Mouse (Mus musculus) retina, postnatal 7 days (tissue): ENCODE data around the gene Prr15l.

Experiments used
- DNase-seq: peaks from one replicate; pipeline ENCODE4 v3.0.0-alpha.2; 2012; ENCODE audit warnings: low read depth, low spot score

Prr15l gene

DNA sequence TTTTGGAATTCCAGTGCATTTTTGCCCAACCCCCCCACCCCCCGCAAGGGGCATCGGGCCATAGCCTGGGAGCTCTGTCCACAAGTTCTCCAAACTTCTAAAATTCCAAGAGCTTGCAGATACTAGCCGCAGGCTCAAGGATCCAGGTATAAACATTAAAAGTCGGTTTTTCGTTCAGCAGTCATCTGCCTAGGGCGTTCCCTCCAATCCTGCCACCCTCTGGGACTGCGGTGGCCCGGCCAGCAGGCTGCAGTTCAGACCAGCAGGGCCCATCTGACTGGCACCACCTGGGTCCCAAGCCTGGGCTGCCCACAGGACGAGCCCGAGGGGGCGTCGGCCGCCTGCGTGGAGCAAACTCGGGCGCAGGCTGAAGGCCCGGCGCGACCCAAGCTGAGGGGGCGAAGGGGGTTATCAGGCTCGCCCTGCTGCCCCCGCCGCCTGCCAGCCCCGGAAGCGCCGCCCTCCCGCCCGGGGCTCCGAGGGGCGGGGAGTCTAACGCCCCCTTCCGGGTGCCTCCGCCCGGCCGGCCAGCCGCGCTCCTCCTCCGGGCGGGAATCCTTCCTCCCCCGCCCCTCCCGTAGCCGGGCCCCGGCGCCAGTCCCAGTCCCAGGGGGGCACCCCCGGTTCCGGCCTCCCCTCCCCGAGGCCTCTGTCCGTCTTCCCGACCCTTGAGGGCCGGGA lies 49.1 kb downstream of the Prr15l start:
- DNase-seq, result peak; percentile 77

DNA sequence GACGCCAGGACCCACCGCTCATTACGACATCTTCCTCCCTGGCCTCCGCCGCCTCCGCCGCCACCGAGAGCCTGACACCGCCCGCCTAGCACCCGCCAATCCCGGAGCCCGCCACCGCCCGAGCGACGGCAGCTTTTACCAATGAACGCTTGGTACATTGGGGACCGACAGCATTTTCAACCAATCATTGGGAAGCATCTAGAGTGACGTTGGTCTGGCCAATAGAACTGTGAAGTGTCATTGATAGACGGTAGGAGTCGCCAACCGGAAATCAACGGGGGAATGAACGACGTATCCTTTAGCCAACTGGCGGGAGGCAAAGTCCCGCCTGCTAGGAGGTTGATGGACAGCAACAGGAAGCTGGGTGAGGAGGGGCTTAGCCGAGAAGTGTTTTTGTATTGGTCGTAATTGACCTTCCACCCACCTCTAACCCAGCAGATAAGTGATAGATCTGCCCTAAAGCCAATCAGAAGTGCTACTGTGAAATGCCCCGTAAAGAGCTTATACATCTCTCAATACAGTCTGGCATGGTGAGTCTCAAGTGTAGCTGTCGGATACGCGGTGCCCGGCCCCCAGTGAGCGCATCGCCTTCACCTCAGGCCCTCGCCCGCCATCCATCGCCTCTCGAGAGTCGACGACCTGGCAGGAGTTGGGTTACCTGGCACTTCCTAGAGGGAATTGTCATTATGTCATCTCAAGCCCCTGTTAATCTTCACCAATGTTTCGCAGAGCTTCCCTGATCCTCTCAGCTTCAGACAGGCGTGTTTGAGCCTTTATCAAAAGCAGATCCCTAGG lies 49.9 kb downstream of the Prr15l start:
- peak; percentile 100 for DNase-seq

DNA sequence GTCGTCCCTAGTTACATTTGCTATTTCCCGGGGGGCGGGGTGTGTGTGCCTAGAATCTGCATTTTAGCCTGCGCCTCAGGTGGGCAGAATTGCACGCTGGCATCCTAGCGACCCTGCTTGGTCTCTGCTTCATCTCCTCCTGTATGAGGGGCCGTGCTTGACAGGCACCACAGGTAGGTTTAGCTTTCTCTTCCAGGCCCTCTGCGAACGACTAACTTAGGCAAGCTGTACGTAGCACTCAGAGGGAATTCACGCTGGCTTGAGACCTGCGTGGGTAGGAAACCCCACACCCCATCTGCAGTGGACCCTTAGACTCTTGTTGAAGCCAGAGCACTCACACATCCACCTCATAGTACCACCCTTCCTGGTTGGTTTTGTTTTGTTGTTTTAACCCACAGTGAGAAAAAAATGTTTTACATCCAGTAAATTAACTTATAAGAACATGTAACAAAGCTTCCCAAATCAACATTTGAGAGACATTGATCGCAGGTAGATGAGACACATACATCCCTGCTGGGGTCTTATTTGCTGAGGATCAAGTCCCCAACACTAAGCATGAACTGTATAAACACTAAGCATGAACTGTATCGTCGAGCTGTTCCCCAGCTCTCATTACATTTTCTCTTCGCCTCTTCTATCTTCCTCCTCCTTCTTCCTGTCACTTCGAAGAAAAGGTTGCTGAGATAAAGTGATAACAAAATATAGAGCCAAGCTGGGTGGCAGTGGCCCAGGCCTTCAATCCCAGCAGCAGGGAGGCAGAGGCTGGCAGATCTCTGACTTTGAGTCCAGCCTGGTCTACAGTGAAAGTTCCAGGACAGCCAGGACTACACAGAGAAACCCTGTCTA lies 50.7 kb downstream of the Prr15l start:
- no peak for DNase-seq

DNA sequence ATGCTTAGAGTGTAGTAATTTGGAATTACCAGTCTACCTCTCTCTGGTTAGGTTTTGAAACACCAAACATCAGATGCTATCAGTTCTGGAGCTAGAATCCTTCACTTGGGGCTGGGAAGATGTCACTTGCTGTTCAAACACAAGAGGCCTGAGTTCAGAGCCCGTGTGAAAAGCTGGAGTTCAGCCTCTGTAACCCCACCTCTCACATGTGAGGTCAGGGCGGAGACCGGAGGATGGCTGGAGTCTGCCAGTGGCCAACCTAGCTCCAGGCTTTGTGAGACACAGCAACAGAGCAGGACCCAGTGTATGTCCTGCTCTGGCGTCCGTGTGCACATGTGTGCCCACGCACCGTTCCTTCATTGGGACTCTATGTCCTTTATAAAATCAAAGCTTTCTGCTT lies 51.4 kb downstream of the Prr15l start:
- DNase-seq, result no peak

DNA sequence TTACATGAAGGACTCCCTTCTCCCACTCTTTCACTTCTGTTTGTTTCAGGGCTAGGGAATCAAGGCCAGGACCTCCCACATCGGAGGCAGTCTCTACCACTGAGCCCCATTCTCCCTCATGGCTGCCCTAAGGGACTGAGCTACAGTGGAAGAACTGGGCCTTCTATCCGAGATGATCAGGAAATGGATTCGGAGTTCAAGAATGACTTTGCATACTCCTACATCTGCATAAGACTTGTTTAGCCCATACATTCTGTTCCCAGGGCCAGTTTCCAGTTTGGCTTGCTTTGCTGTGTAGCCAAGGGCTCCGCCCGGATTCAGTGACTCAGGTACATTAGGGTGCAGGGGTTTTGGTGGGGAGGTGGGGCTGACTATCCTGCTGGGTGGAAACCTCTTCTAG lies 52.1 kb downstream of the Prr15l start:
- DNase-seq, result no peak

DNA sequence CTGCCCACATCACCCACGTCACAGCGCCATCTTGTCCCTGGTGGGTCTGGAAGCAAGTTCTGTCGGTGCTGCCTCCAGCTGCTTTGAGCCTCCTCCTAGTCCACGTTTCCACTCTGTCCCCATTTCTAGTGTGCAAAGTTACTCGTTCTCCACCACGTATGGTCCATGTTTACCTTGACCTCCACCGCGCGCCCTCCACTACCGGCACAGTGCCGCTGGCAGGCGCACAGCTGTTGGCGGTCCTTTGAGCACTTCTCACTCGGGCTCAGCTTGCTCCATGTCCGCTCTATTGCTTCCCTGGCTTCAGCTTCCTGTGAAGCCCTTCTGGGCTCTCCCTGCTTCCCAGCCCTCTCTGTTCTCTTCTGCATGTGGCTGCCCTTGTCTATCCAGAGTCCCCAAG lies 53.6 kb downstream of the Prr15l start:
- DNase-seq, result no peak

DNA sequence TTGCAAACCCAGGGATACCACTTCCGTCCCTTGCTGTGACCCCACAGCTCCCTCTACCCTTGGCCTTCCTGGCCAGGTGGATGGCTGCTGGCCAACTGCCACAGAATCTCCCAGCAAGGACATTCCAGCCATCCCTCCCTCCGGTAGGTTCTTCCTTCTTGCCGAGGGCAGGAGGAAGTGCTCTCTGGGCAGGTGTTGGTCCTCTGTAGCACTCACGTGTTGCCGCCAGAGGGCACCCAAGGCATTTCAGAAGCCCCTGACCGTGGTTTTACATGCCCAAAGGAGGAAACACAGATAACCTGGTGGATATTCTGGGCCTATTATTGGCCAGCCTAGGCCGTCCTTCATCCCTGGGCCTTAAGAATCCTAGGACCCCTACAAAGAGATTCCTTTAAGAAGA lies 54.5 kb downstream of the Prr15l start:
- peak; percentile 75 for DNase-seq

DNA sequence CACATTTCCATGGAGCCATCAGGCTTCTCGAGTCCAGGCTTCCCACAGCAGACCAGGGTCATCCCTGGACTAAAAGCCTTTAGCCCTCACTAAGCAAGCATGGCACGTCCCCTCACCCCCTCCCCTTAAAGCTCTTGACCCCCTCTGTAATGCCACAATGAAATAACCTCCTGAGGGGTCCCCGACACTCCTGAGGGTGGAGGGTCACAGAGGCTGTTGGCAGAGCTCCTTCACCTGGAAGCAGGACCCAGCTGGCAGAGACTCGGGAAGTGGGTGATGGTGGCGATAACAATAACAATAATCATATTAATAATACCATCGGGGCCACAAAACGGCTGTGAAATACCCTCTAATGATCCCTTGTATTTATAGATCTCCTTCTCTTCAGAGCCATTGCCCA lies 55.0 kb downstream of the Prr15l start, which contains the start of gene Sp2:
TSS of gene Sp2 (minus strand) at position 101 of the 400 bp plus-strand sequence.
- no peak for DNase-seq

DNA sequence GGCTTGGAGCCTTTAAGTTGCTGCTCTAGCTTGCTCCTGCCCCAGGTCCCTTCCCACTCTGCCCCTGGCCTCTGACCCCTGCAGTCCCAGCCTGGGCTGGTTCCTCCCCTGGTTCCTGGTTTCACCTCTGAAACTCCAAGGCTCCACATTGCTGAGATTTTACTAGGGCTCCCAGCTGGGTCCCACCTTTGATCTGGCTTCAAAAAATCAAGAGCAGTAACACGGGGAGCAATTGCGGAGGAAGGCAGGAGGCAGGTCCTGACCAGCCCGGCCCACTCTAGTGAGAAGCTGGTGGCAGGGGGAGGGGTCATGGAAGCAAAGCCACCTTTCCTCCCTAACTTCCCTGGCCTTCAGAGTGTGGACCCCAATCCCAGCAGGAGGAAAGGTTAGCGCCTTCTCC lies 57.0 kb downstream of the Prr15l start:
- no peak for DNase-seq

DNA sequence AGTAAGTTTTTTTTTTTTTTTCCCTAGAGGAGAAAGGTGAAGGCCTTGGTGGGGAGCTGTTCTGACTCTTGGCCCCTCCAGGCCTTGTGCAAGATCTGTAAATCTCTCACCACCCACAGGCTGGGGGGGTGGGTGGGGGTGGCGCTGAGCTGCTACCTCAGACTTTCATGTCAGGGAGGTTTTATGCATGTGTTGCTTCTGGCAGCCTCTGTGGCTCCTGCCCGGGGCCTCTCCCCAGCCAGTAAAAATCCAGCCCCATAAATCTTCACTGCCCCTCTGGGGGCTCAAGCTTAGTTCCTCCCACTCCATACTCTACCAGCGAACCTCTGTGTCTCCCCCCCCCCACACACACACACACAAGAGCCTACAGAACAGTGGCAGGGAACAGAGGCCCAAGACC lies 58.6 kb downstream of the Prr15l start:
- no peak for DNase-seq
